Mouse (Mus musculus) testis, postnatal 10 days (tissue): ENCODE measurements around the gene Ppp1r18.

ENCODE experiments used
- DNase-seq: peaks from one replicate; pipeline ENCODE4 v3.0.0; 2021; ENCODE audit warnings: low spot score

Ppp1r18 gene

GRCm38 (mm10) chr17:35865481-35866280 is at the start of gene Ppp1r18:
Ppp1r18 (plus strand) TSS chr17:35865593.
- peak; percentile 88 for DNase-seq

- no peak for DNase-seq
Measured at GRCm38 (mm10) chr17:35815836-35816235, 49.6 kb upstream of the Ppp1r18 start.

- DNase-seq: no peak
Measured at GRCm38 (mm10) chr17:35816686-35817085, 48.7 kb upstream of the Ppp1r18 start.

DNA sequence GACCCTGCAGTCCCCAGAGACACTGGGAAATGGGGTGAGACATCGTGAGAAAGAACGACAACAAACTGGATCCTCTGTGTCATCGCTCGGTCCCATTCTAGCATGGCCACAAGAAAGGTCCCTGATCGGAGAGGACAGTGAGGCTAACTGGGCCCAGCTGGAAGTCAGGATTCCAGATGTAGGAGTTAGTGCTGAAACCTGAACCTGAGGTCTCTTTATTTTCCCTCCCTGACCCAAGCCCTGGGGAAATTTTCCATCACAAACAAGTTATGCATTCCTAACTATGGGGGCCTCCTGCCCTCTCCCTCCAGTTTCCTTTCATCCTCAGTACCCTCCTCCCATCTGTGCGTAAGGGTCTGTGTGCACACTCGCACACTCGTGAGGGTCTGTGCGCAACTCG is 48.2 kb upstream of the Ppp1r18 start:
- no peak for DNase-seq

DNA sequence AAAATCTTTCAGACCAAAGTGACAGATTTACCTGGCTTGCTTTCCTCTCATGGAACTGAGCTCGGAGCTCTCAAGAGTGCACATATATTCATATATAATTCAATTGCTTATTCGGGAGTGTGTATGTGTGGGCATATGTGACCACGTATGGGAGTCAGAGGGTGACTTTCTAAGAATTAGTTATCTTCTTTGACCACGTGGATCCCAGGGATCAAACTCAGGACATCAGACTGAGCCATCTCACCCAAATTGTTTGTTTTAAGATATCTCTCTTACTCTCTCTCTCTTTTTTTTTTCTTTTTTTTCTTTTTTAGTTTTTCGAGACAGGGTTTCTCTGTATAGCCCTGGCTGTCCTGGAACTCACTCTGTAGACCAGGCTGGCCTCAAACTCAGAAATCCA is 45.3 kb upstream of the Ppp1r18 start:
- DNase-seq: no peak

DNA sequence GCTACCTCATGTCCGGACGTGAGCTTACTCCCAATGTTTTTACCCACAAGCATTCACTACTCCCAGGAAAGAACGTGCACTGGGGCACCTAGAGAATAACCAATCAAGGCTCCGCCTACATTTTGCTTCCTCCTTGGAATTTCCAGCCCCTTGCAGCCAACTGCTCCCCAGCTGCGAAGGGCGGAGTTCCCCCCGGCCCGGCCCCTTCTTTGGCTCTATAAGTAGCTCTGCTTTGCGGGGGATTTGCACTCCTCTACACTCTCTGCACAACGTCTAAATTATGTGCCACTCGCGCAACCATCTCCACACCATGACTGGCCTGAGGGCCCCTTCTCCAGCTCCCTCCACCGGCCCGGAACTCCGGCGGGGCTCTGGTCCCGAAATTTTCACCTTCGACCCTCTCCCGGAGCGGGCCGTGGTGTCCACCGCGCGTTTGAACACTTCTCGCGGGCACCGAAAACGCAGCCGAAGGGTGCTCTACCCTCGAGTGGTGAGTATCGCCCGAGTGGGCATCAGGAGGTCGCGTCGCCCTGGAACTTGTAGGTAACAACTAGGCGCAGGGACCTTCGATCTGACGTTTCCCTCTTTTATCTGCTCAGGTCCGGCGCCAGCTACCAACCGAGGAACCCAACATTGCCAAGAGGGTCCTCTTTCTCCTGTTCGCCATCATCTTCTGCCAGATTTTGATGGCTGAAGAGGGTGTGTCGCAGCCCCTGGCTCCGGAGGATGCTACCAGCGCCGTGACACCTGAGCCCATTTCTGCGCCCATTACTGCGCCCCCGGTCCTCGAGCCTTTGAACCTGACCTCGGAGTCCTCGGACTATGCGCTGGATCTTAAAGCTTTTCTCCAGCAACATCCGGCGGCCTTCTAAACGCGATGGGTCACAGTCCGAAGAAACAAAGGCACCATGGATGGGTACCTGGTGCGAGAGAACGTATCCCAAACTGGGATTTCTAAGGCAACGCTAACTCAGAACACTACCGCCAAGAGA is 43.7 kb upstream of the Ppp1r18 start, which contains the start of gene Ier3:
Ier3 (plus strand) TSS at position 246 of the 992 bp plus-strand sequence.
- DNase-seq: peak; percentile 89

DNA sequence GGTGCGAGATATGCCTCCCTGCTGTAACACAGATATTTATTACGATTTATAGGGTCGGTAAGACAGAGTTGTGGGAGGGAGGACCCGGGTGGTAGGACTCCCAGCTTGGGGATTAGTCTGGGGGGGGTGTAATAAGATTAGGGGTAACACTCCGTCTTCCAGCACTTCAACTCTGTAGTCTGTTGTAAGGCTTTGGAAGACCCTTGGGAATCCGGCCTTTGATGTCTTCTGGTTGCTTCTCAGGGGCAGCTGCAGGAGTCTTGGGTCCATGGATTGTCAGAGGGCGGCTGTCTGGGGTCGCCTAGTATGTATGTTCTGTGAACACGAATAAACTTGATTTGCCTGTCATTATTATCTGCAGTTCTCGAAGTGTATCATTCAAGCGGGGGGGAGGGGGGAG is 42.8 kb upstream of the Ppp1r18 start:
- no peak for DNase-seq

GRCm38 (mm10) chr17:35822964-35823937 is 42.1 kb upstream of the Ppp1r18 start, which contains the start of gene Flot1:
Flot1 (plus strand) TSS chr17:35823230.
- peak; percentile 93 for DNase-seq

GRCm38 (mm10) chr17:35824402-35824801 is 41.0 kb upstream of the Ppp1r18 start:
- no peak for DNase-seq

DNA sequence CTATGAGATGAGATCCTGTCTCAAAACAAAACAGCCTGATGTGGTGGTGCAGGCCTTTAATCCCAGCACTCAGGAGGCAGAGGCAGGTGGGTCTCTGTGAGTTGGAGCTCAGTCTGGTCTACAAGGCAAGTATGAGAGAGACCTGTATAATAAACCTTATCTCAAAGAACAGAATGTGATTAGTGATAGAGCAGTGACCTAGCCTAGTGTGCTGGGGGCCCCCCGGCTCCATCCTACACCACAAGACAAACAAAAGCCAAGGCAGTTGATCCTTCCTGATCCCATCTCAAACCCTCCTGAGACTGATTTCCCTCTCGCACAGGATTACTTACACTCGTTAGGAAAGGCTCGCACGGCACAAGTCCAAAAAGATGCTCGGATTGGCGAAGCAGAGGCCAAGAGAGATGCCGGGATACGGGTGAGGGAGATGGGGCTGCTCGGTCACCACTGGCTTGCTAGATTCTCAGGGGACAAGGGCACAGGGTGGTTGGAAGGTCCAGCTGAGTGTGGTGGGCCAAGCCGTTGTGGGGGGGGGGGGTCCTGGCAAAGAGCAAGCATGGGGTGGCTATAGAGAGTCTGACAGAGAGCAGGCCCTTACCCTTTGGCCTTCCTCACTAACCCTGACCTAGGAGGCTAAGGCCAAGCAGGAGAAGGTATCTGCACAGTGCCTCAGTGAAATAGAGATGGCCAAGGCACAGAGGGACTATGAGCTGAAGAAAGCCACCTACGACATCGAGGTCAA is 40.1 kb upstream of the Ppp1r18 start:
- DNase-seq: no peak

GRCm38 (mm10) chr17:35829737-35830136 is 35.7 kb upstream of the Ppp1r18 start:
- DNase-seq: peak; percentile 93

DNA sequence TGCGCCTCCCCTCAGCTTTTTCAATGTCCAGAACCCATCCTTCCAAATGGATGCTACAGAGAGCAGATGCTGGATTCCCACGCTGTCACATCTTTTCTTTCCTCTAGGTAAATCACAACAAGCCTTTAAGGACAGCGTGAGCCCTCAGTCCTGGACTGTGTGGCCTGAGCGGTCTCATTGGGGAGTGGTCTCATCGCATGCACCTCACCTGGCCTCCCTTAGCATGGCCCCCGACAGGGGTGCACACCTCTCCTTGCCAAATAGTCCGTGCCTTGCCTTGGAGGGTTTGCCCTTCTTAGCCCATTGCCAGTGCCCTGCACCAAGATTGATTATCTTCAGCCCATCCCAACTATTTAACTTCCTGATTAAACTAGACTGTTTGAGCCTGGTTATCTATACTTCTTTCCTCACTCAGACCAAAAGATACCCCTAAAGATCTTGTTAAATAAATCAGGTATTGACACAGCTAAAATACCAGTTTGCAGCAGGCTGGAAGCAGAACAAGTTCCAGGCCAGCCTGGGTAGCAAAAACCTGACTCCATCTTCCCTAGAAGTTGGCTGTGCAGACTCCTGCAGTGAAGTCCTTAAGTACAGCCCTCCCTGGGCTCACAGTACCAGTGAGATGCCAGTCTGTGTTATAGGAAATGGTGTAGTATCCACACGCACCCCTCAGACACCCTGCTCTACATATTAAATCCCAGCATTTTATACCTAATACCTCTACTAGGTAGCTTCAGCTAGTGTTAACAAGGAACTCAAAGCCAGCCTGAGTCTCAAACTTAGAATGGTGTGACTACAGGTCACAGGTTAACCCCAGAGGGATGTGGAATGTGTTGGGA is 32.8 kb upstream of the Ppp1r18 start:
- no peak for DNase-seq

DNA sequence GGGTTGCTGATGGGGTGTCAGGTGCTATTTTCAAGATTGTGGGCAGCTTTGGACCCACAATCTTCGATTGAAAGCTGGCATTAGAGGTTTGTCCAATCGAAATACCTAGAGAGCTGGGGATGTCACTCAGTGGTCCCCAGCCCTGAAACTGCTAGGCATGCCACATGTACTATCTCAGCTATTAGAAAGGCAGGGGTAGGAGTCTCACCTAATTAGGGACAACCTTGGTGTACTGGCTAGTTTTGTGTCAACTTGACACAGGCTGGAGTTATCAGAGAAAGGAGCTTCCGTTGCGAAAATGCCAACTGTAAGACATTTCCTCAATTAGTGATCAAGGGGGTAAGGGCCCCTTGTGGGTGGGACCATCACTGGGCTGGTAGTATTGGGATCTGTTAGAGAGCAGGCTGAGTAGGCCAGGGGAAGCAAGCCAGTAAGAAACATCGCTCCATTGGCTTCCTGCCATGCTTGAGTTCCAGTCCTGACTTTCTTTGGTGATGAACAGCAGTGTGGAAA is 32.1 kb upstream of the Ppp1r18 start:
- DNase-seq: no peak

- DNase-seq: no peak
Measured at GRCm38 (mm10) chr17:35833894-35834293, 31.5 kb upstream of the Ppp1r18 start.

DNA sequence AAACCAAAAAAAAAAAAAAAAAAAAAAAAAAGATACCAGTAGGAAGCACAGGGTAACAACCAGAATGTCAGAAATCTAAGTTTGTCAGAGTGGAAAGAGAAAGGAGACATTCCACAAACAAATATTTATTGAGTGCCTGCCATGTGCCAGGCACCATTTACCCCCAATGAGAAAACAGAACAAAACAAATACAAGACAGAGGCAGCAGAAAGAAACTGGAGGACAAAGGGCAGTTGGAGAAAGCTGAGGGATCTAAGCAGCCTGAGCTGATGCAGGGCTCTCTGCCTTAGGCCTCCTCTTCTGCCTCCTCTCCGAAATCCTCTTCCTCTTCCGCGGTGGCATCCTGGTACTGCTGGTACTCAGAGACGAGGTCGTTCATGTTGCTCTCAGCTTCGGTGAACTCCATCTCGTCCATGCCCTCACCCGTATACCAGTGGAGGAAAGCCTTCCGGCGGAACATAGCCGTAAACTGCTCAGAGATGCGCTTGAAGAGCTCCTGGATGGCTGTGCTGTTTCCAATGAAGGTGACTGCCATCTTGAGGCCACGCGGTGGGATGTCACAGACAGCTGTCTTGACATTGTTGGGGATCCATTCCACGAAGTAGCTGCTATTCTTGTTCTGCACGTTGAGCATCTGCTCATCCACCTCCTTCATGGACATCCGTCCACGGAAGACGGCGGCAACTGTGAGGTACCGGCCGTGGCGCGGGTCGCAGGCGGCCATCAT is 30.5 kb upstream of the Ppp1r18 start:
- no peak for DNase-seq

DNA sequence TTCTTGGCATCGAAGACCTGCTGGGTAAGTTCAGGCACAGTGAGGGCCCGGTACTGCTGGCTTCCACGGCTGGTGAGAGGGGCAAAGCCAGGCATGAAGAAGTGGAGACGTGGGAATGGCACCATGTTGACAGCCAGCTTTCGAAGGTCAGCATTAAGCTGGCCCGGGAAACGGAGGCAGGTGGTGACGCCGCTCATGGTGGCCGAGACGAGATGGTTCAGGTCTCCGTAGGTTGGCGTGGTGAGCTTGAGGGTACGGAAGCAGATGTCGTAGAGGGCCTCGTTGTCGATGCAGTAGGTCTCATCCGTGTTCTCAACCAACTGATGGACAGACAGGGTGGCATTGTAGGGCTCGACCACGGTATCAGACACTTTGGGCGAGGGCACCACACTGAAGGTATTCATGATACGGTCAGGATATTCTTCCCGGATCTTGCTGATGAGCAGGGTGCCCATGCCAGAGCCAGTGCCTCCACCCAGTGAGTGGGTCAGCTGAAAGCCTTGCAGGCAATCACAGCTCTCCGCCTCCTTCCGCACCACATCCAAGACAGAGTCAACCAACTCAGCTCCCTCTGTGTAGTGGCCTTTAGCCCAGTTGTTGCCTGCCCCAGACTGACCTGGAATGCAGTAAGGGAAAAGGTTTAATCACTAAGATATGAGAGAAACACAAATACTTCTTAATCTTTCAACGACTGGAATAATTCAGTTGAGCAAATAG is 29.8 kb upstream of the Ppp1r18 start:
- DNase-seq: no peak

- DNase-seq: peak; percentile 90
Measured at GRCm38 (mm10) chr17:35836178-35836965, 29.0 kb upstream of the Ppp1r18 start.
